In genomic region chr3:43783000-43783588, GRCm38 (mm10) we compare ENCODE assay signal across 9 mouse cellular contexts.
A peak's percentile ranks its signal among the peaks of the same experiment; 100 is the strongest.
DNase-seq lines count a peak whose midpoint lies in the region; ATAC-seq and TF ChIP-seq lines count a peak whose summit lies in the region.
"Had no signal": no experiment of that assay in that cellular context is flagged by ENCODE, and none has a peak within 500 bp of the region (broad histone marks: within the 10 kb centered on the region; RNA-seq: fewer than 3 reads in every experiment).

No protein-coding gene starts in this region.

- WGBS in heart, adult 2 months, result 71% methylated on average over 4 of the region's 4 CpGs

- H3K9ac ChIP-seq in heart, adult 2 months (ENCODE audit: low read depth, low read length), result no peak overlapping the region

- H3K79me2 ChIP-seq in heart, adult 2 months (replicated peaks; ENCODE audit: control insufficient read depth, insufficient read depth, low read length), result no peaks in the 10 kb centered on the region

- TF ChIP-seq EP300 in heart, adult 2 months (IDR thresholded peaks at IDR 0.05; ENCODE audit: insufficient read depth, low read depth, low read length), result no peak

- no peaks in the 10 kb centered on the region for H3K27me3 ChIP-seq in heart, adult 2 months (ENCODE audit: control insufficient read depth, insufficient read depth, low read length)

- H3K36me3 ChIP-seq in heart, adult 2 months (ENCODE audit: control insufficient read depth, insufficient read depth, low read length), result no peaks in the 10 kb centered on the region

- no peak overlapping the region for H3K27ac ChIP-seq in heart, adult 2 months

- no peak for ATAC-seq in erythroid progenitor cell, adult 5-6 weeks (replicated peaks; ENCODE audit: low FRiP score, poor library complexity, severe bottlenecking)

- TF ChIP-seq POLR2A in heart, adult 2 months (IDR thresholded peaks at IDR 0.05; ENCODE audit: insufficient read depth, low read depth, low read length), result no peak

- H3K4me3 ChIP-seq in heart, adult 2 months, result no peak overlapping the region

- intact Hi-C loops in heart, adult 2 months (cut with DNase I), result no loop called here
- intact Hi-C loops in heart, postnatal 25 days (cut with DNase I), result no loop called here
- intact Hi-C loops in left cerebral cortex, postnatal 25 days (cut with DNase I), result loop anchor here (10.0 kb wide), 1 partner anchor 1582 kb away; no protein-coding TSS in a partner anchor

- peak; percentile 31 for TF ChIP-seq CTCF in heart, adult 2 months (IDR thresholded peaks at IDR 0.05)

- DNase-seq in heart, adult 2 months, result no peak
- no peak for DNase-seq in heart, postnatal 25 days (ENCODE audit: low spot score)
- DNase-seq in A20 (ENCODE audit: low read depth, low spot score) (peak; percentile 54), MN1 (ENCODE audit: low spot score) (no peak)
- peak; percentile 1 for DNase-seq in embryo, embryonic 11.5 days (ENCODE audit: low read depth, low spot score)
- DNase-seq in left cerebral cortex, postnatal 25 days (ENCODE audit: low spot score in 2 of 2), result peak; percentile 30 to 56
- DNase-seq in adrenal gland, adult 8-10 months, result no peak
- DNase-seq: lung, postnatal 10 days had no signal

- H3K4me1 ChIP-seq in heart, adult 2 months (ENCODE audit: control insufficient read depth, insufficient read depth, low read length), result no peaks in the 10 kb centered on the region

Comparison
In these comparisons a context has a peak if more than half of its experiments do, and no peak if none do; other contexts are left out.
1. DNase-seq: peak in A20 (single experiment), embryo, embryonic 11.5 days (single experiment) and left cerebral cortex, postnatal 25 days (2 of 2); none in heart, adult 2 months (0 of 2), heart, postnatal 25 days (single experiment), adrenal gland, adult 8-10 months (single experiment) and MN1 (single experiment).